Mouse (Mus musculus) stomach, postnatal 0 days (tissue): ENCODE data around the gene Cklf. TPM values are rescaled to one million over a fixed set of nuclear protein-coding genes. Genes with fewer than 3 reads are reported as not detected.
"Not testable (repeated sequence)": the region's sequence is repeated elsewhere in the genome, so short reads cannot be mapped to it uniquely, and the experiment has no call there.

ENCODE experiments used
- ATAC-seq: fragments of 200-750 bp; cut with Nextera tagmentation; 2 replicates; pipeline ENCODE4 v1.8.0; 2017; ENCODE audit not compliant: low FRiP score, low TSS enrichment
- DNase-seq: peaks from one replicate; pipeline ENCODE4 v3.0.0-alpha.2; 2016; ENCODE audit warnings: low spot score
- H3K27ac ChIP-seq: fragments of 300-500 bp; sonication (generic); replicated peaks from 2 replicates; pipeline ENCODE4 v1.5.1; 2014; ENCODE audit warnings: mild to moderate bottlenecking, control low read depth
- H3K27me3 ChIP-seq: fragments of 300-500 bp; sonication (generic); 2 replicates; pipeline ENCODE4 v1.6.1; 2014; ENCODE audit warnings: low read length; ENCODE audit not compliant: control insufficient read depth, insufficient read depth
- H3K36me3 ChIP-seq: fragments of 300-500 bp; sonication (generic); 2 replicates; pipeline ENCODE4 v1.6.1; 2014; ENCODE audit warnings: low read length, mixed read lengths; ENCODE audit not compliant: control insufficient read depth, insufficient read depth
- H3K4me1 ChIP-seq: fragments of 300-500 bp; sonication (generic); replicated peaks from 2 replicates; pipeline ENCODE4 v1.6.1; 2014; ENCODE audit warnings: antibody characterized with exemption; ENCODE audit not compliant: control insufficient read depth, insufficient read depth
- H3K4me2 ChIP-seq: fragments of 300-500 bp; sonication (generic); replicated peaks from 2 replicates; pipeline ENCODE4 v1.6.1; 2014; ENCODE audit warnings: low read depth, mild to moderate bottlenecking, control low read depth, moderate library complexity
- H3K4me3 ChIP-seq: fragments of 300-500 bp; sonication (generic); 2 replicates; pipeline ENCODE4 v1.5.1; 2014; ENCODE audit warnings: low read depth, low read length, control low read depth
- H3K9ac ChIP-seq: fragments of 300-500 bp; sonication (generic); 2 replicates; pipeline ENCODE4 v1.6.1; 2014; ENCODE audit warnings: mild to moderate bottlenecking, low read length, control low read depth, mixed read lengths
- H3K9me3 ChIP-seq: fragments of 300-500 bp; sonication (generic); 2 replicates; pipeline ENCODE4 v1.6.1; 2016; ENCODE audit warnings: low read length; ENCODE audit not compliant: control insufficient read depth
- CTCF ChIP-seq: IDR thresholded peaks from 2 replicates; pipeline ENCODE4 v1.5.1; 2016; ENCODE audit warnings: antibody characterized with exemption, low read depth, mild to moderate bottlenecking, moderate library complexity
- EP300 ChIP-seq: optimal IDR thresholded peaks from 2 replicates; pipeline ENCODE3; 2016; ENCODE audit warnings: antibody characterized with exemption
- WGBS: fragments of 180-500 bp; shearing (Covaris S2); extraction: QIAGEN DNeasy Blood & Tissue Kit; methylation state at CpG from one replicate; pipeline ENCODE4 v1.1.7; 2014; 5-methylcytosine and 5-hydroxymethylcytosine counted together
- polyA plus RNA-seq: library from polyadenylated mRNA; unstranded; fragments of >200 nt; fragmentation: Nextera tagmentation; extraction: Ambion mirVana; gene quantifications from 2 replicates; pipeline ENCODE4 v1.2.1, GENCODE M21; 2015

Gene Cklf
- polyA plus RNA-seq, 1 experiment from 2014 or later, result 24.1 TPM

DNA sequence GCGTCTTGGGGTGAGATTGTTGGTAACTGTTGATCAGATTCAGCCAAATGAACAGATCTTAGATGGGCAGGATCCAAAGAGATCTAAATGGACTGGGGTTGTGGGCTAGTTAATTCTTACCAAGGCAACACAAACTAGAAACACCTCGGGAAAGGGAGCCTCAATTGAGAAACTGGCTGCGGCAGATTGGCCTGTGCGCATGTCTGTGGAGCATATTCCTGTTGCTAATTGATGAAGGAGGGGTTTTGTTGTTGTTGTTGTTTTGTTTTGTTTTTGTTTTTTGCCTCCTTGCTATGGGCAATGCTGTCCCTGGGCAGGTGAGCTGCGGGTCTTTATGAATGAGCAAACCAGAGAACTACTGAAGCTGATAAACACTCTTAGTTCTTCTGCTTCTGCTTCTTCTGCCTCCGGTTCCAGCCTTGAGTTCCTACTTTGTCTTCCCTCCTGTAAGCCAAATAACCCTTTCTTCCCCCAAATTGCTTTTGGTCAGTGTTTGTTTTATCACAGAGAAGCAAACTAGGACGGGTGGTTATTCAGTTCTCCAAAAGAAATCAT is 1.1 kb upstream of the Cklf start:
- Histone ChIP-seq H3K4me1 (peaks cover 6% of the 10 kb centered on the region), H3K4me2 (no peak overlapping the region), H3K27me3 (no peaks in the 10 kb centered on the region), H3K9me3 (no peaks in the 10 kb centered on the region), H3K27ac (no peak overlapping the region), H3K4me3 (no peak overlapping the region), H3K36me3 (no peaks in the 10 kb centered on the region; the same call in 1 of the 2 replicates), H3K9ac (no peak overlapping the region)
- DNase-seq (no peak), ATAC-seq (no peak)
- TF ChIP-seq CTCF, result no peak
- no peak for TF ChIP-seq EP300
- 84% methylated on average over 7 of the region's 7 CpGs for WGBS

DNA sequence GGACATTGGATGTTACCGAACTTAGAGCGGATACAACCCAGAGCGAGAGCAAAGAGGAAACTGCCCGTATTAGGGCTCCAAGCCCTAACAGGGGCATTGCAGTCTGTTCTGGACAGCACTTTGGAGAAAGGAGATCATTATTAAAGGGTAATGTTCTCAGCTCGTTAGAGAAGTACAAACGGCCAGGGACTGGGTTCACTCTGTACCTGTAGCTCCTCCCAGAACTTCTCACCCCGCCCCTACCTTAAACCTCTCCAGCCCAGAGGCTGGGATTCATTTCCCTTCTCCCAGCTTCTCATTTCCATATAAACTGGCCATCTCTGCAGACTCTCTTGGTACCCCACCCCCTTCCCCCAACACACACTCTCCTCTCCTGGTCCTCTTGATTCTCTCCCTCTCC is 800 bp downstream of the Cklf start:
- Histone ChIP-seq H3K4me1 (peaks cover 6% of the 10 kb centered on the region), H3K9me3 (no peaks in the 10 kb centered on the region), H3K9ac (peak overlapping the region; percentile 52), H3K27me3 (no peaks in the 10 kb centered on the region), H3K4me2 (peak overlapping the region; percentile 63), H3K27ac (peak overlapping the region; percentile 14; the same call in 1 of the 2 replicates), H3K4me3 (peak overlapping the region; percentile 56), H3K36me3 (no peaks in the 10 kb centered on the region)
- ATAC-seq (peak; percentile 19; the same call in 1 of the 2 replicates), DNase-seq (peak; percentile 58)
- WGBS, result 0% methylated on average over 7 of the region's 7 CpGs
- TF ChIP-seq CTCF (no peak), EP300 (no peak)

DNA sequence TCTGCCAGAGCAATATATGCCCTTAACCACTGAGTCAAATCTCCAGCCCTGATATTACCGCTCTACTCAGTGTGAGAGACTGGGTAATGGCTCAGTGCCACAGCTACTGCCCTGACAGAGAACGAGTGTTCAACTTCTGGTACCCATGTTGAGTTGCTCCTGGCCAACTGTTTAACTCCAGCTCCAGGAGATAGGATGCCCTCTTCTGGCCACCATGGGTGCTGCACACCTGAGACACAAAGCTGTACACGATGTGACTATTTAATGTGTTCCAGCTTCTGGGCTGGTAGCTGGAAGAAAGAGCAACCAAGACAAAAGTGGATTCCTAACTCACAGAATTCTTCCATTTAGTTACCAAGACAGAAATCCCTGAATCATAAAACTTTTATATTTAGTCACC is 2.4 kb downstream of the Cklf start:
- H3K36me3 ChIP-seq, result no peaks in the 10 kb centered on the region
- no peaks in the 10 kb centered on the region for H3K9me3 ChIP-seq
- DNase-seq (peak; percentile 17), ATAC-seq (no peak)
- no peak for TF ChIP-seq EP300
- peak; percentile 62 for TF ChIP-seq CTCF
- H3K27ac ChIP-seq, result no peak overlapping the region
- WGBS, result 93% methylated on average over 3 of the region's 3 CpGs
- no peaks in the 10 kb centered on the region for H3K4me1 ChIP-seq
- no peak overlapping the region for H3K4me2 ChIP-seq
- no peak overlapping the region for H3K9ac ChIP-seq
- no peak overlapping the region for H3K4me3 ChIP-seq
- no peaks in the 10 kb centered on the region for H3K27me3 ChIP-seq

DNA sequence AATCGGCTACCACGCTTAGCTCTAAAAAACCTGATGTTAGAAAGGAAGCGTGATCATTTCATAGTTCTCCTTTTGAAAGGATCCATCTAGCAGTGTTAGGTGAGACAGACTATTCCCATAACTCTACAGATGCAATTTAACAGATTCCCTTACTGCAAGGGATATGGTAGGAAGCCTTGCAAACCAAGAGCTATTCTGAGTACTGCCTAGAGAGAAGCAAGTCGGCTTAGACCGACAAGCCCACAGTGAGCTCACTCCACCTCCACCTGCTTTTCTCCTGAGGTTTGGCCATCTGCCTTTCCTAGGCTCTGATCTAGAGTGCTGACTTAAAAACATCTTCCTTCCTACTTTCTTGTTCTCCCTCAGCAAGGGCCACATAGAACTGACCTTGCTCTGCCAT is 11.1 kb downstream of the Cklf start:
- not testable (repeated sequence) for H3K4me3 ChIP-seq, H3K9ac ChIP-seq, ATAC-seq, H3K4me2 ChIP-seq, H3K36me3 ChIP-seq, H3K27ac ChIP-seq, H3K27me3 ChIP-seq, DNase-seq, H3K9me3 ChIP-seq, H3K4me1 ChIP-seq
- WGBS, result 90% methylated on average over 5 of the region's 5 CpGs

DNA sequence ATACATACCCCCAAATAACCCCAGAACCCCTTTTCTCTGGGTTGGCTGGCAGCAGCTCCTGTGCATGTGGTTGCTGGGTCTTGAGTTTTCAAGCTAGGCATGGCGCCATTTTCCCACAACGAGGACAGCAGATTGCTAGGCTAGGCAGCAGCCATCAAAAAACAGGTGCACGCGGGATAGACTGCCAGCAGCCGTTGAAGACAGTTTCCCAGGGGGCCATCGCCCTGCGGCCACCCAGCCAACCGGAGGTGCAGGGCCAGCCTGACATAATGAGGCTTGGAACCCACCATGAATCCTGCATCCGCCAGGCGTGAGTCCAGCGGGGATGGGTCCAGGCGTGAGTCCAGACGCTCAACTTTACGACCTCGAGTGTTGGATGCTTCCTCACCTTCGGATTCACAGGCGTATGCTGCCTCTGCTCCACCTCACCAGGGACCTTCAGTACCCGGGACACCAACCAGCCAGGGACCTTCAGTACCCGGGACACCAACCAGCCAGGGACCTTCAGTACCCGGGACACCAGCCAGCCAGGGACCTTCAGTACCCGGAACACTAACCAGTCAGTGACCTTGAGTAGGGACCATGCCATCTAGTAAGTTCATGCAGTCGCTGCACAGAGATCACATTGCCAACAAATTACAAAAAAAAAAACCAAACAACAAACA is 13.7 kb downstream of the Cklf start:
- not testable (repeated sequence) for H3K9me3 ChIP-seq, H3K4me2 ChIP-seq, ATAC-seq, DNase-seq, H3K4me1 ChIP-seq, H3K27me3 ChIP-seq, H3K4me3 ChIP-seq, H3K36me3 ChIP-seq, H3K27ac ChIP-seq, H3K9ac ChIP-seq
- 98% methylated on average over 20 of the region's 22 CpGs for WGBS

DNA sequence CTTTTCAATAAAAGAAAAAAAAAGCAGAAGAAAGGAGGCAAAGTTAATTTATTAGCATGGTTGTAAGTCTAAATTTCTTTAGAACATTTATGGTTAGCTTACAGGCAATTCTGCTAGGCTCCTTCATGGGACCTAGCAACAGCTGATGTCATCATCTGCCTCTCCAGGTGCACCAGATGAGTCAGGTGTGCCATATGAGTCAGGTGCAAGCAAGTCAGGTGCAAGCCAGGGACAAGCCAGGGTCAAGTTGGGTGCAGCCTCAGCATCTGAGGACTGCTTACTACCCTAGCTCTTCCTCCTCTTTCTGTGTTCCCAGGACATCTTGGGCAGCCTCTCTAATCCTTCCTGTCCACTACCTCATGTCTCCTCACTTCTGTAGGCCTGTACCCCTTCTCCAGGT is 17.7 kb downstream of the Cklf start:
- Histone ChIP-seq H3K4me2 (no peak overlapping the region), H3K27me3 (no peaks in the 10 kb centered on the region), H3K36me3 (no peaks in the 10 kb centered on the region), H3K4me1 (no peaks in the 10 kb centered on the region), H3K9me3 (no peaks in the 10 kb centered on the region), H3K9ac (no peak overlapping the region), H3K27ac (no peak overlapping the region), H3K4me3 (no peak overlapping the region)
- TF ChIP-seq EP300, result no peak
- TF ChIP-seq CTCF, result no peak
- DNase-seq (peak; percentile 46), ATAC-seq (peak; percentile 87)
